Mouse (Mus musculus) ES-E14 (cell line): ENCODE results near the gene Apon. TPM values are rescaled to one million over a fixed set of nuclear protein-coding genes. Genes with fewer than 3 reads are reported as not detected.

Experiments
- DNase-seq: peaks from one replicate; pipeline ENCODE4 v3.0.0-alpha.2; 2013; ENCODE audit warnings: low read depth, low spot score
- H3K27ac ChIP-seq: 2 replicates; pipeline ENCODE4 v1.5.1; 2012; ENCODE audit warnings: low read depth, mild to moderate bottlenecking, low read length, moderate library complexity, mixed read lengths; ENCODE audit not compliant: poor library complexity, insufficient read depth, severe bottlenecking
- H3K36me3 ChIP-seq: 2 replicates; pipeline ENCODE4 v1.6.1; 2012; ENCODE audit warnings: mild to moderate bottlenecking, low read length, moderate library complexity, mixed read lengths; ENCODE audit not compliant: control insufficient read depth, poor library complexity, insufficient read depth, severe bottlenecking
- H3K4me1 ChIP-seq, 2 experiments: fragments of 150-350 bp in 1 of 2; sonication (generic) in 1 of 2; 2 replicates each; pipeline ENCODE4 v1.6.1; 2012; ENCODE audit warnings: low read length in 2 of 2, mild to moderate bottlenecking in 1 of 2, mixed read lengths in 1 of 2; ENCODE audit not compliant: control insufficient read depth in 2 of 2, insufficient read depth in 2 of 2, poor library complexity in 1 of 2
- H3K4me3 ChIP-seq, 2 experiments: fragments of 150-350 bp in 1 of 2; sonication (generic) in 1 of 2; 2 replicates each; pipeline ENCODE4 v1.5.1; 2012; ENCODE audit warnings: low read length in 2 of 2, low read depth in 1 of 2, mild to moderate bottlenecking in 1 of 2, mixed read lengths in 1 of 2; ENCODE audit not compliant: insufficient read depth in 1 of 2, poor library complexity in 1 of 2, severe bottlenecking in 1 of 2
- H3K9ac ChIP-seq: 2 replicates; pipeline ENCODE4 v1.6.1; 2012; ENCODE audit warnings: low read depth, mild to moderate bottlenecking, low read length, mixed read lengths; ENCODE audit not compliant: poor library complexity, insufficient read depth, severe bottlenecking
- H3K9me3 ChIP-seq: fragments of 150-350 bp; sonication (generic); 2 replicates; pipeline ENCODE4 v1.6.1; 2012; ENCODE audit warnings: low read depth, mild to moderate bottlenecking, low read length; ENCODE audit not compliant: control insufficient read depth, insufficient read depth
- CHD2 ChIP-seq: IDR thresholded peaks from 2 replicates; pipeline ENCODE4 v1.6.1; 2014; ENCODE audit warnings: mild to moderate bottlenecking, low read depth, low read length, inconsistent platforms
- HCFC1 ChIP-seq: IDR thresholded peaks from 2 replicates; pipeline ENCODE4 v1.6.1; 2012; ENCODE audit warnings: low read length, inconsistent platforms, borderline replicate concordance; ENCODE audit not compliant: insufficient read depth
- MAFK ChIP-seq: IDR thresholded peaks from 2 replicates; pipeline ENCODE4 v1.6.1; 2014; ENCODE audit warnings: mild to moderate bottlenecking, low read depth, low read length, inconsistent platforms; ENCODE audit not compliant: insufficient read depth
- ZC3H11A ChIP-seq: IDR thresholded peaks from 2 replicates; pipeline ENCODE4 v1.6.1; 2012; ENCODE audit warnings: low read depth, mild to moderate bottlenecking, inconsistent platforms, low read length, borderline replicate concordance
- ZNF384 ChIP-seq: IDR thresholded peaks from 2 replicates; pipeline ENCODE4 v1.6.1; 2012; ENCODE audit warnings: low read depth, low read length, inconsistent platforms
- in situ Hi-C, 2 experiments: fragments of 600-800 bp; cut with MboI; formaldehyde crosslinking; loops; one replicate each; pipeline ENCODE4 v1.15.1; 2025; ENCODE audit warnings: low sequenced_read_pairs in 2 of 2, inconsistent platforms in 1 of 2; ENCODE audit not compliant: unreplicated experiment in 2 of 2
- total RNA-seq: library from RNA; depleted of rRNA; stranded (reverse); fragments of 300-350 nt; gene quantifications from 2 replicates; pipeline ENCODE4 v1.2.3, GENCODE M21; 2012; rRNA removed

The Apon gene
- 0.31 and 0.69 TPM in 2 replicates for total RNA-seq

DNA sequence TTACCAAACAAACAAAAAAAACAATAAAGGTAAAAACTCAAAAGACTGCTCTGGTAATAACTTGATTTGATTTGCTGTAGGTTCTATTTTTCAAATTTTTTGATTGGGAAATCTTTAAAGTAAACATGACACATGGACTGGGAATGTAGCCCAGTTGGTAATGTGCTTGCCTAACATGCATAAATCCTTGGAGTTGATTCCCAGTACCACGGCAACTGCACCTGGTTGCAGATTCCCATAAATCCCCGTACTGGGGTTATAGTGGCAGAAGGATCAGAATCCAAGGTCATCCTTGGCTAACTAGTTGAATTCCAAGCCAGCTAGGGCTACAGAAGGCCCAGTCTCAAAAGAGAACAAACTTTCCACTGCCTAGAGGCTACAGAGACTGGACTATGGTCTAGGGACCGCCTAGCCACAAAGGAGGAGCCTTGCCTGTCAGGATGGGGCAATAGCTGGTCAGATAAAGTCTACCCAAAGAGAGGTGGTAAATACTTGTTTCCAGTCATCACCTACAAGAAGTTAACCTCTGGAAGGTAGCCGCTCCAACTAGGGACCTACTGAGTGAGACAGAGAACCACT is at the start of gene Apon:
Apon (plus strand) TSS at position 420 of the 579 bp plus-strand sequence.
- H3K9me3 ChIP-seq = no peaks in the 10 kb centered on the region
- in situ Hi-C loops = no loop called here
- no peak within 1 kb of the TSS; the same call in 1 of the 2 replicates for H3K27ac ChIP-seq
- peaks cover 36% of the 10 kb centered on the region for H3K36me3 ChIP-seq
- TF ChIP-seq HCFC1 = no peak
- TF ChIP-seq ZC3H11A = no peak
- TF ChIP-seq CHD2 = no peak
- no peak for TF ChIP-seq ZNF384
- TF ChIP-seq MAFK = no peak
- H3K9ac ChIP-seq = no peak within 1 kb of the TSS
- no peaks in the 10 kb centered on the region for H3K4me1 ChIP-seq
- no peak for DNase-seq
- H3K4me3 ChIP-seq = 0 out of 4 replicates have a peak within 1 kb of the TSS, but pooled peaks of 1 of the 2 experiments have one; percentile 15

DNA sequence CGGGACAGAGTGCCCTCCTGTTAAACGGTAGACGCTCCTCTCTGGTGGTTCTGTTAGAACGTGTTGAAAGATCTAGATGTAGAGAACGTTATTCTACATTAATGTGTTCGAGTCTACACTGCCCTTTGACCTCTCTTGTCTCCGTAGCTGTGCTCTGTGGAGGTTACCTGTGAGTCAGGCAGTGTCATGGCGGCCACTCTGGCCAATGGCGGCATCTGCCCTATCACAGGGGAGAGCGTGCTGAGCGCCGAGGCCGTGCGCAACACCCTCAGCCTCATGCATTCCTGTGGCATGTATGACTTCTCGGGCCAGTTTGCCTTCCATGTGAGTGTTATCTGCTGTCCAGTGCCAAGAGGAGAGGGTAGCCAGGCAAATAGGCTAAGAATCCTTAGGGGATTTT is 49.0 kb upstream of the Apon start:
- Histone ChIP-seq H3K4me1 (peaks cover 10 to 14% of the 10 kb centered on the region in 2 experiments; a peak in 3 of 4 replicates), H3K4me3 (peak overlapping the region; percentile 22 to 43), H3K9ac (peak overlapping the region; percentile 48), H3K9me3 (no peaks in the 10 kb centered on the region), H3K27ac (peak overlapping the region; percentile 42; the same call in 1 of the 2 replicates), H3K36me3 (peaks cover 15% of the 10 kb centered on the region)
- no peak for DNase-seq
- TF ChIP-seq MAFK (no peak), HCFC1 (no peak), ZNF384 (no peak), ZC3H11A (no peak), CHD2 (no peak)
- in situ Hi-C loops = no loop called here

DNA sequence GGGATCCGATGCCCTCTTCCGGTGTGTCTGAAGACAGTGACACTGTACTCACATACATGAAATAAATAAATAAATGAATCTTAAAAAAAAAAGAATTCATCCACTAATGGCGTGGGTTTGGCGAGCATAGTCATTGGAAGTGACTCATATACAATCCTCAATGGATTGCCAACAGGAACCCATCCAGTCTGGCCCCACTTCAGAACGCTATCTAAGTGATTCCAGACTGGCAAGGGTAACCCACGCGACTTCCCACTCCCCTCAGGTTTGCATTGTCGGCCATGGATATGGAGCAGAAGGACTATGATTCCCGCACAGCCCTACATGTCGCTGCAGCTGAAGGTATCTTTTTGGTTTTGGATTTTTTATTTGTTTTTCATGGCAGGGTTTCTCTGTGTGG is 45.6 kb upstream of the Apon start:
- peaks cover 11 to 14% of the 10 kb centered on the region in 2 experiments; a peak in 3 of 4 replicates for H3K4me1 ChIP-seq
- peaks cover 16% of the 10 kb centered on the region for H3K36me3 ChIP-seq
- no peak overlapping the region for H3K27ac ChIP-seq
- H3K9me3 ChIP-seq = no peaks in the 10 kb centered on the region
- DNase-seq = no peak
- no peak overlapping the region for H3K9ac ChIP-seq
- TF ChIP-seq HCFC1 = no peak
- no peak for TF ChIP-seq CHD2
- no peak for TF ChIP-seq ZNF384
- no peak for TF ChIP-seq MAFK
- TF ChIP-seq ZC3H11A = no peak
- in situ Hi-C loops = no loop called here
- no peak overlapping the region for H3K4me3 ChIP-seq

DNA sequence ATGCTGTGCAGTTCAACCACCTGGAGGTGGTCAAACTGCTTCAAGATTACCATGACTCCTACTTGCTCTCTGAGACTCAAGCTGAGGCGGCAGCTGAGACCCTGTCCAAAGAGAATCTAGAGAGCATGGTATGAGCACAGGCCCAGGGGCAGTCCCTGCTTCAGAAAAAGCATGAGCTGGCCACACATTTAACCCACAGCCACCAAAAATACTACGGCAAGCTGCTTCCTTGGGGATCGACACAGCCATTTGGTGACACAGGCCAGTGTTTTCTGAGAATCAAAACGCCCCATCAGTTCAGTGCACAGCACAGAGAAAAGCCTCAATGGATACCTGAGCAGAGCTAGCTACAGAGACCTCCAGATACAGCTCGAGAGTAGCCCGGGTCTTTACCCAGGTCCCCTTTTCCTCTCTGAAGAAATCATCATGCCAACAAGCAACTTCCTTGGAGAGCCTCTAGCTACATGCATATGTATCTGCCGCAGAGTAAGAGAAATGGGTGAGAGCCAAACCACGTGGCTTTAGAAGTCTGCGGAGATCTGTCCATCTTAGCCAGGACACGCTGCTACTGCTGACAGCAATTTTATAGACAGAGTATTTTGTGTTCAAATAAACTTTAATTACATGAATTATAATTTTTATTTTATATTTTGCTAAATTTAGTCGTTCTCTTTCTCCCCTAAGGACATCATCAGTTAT is 44.4 kb upstream of the Apon start:
- no peak for TF ChIP-seq ZNF384
- no peak for TF ChIP-seq HCFC1
- no peak for TF ChIP-seq MAFK
- no peak for TF ChIP-seq CHD2
- TF ChIP-seq ZC3H11A = no peak
- no peak for DNase-seq
- Histone ChIP-seq H3K36me3 (peaks cover 16% of the 10 kb centered on the region), H3K9ac (no peak overlapping the region), H3K4me1 (peaks cover 3 to 9% of the 10 kb centered on the region in 2 experiments; a peak in 3 of 4 replicates), H3K9me3 (no peaks in the 10 kb centered on the region), H3K4me3 (no peak overlapping the region), H3K27ac (no peak overlapping the region)
- in situ Hi-C loops = no loop called here
